In genomic region chr3:86038648-86039047, GRCm38 (mm10) we compare ENCODE assay signal across 11 mouse cellular contexts. TPM values are rescaled to one million over a fixed set of nuclear protein-coding genes. Genes with fewer than 3 reads are reported as not detected.
DNase-seq lines count a peak whose midpoint lies in the region; ATAC-seq and TF ChIP-seq lines count a peak whose summit lies in the region.
"Had no signal": no experiment of that assay in that cellular context is flagged by ENCODE, and none has a peak within 500 bp of the region (broad histone marks: within the 10 kb centered on the region; RNA-seq: fewer than 3 reads in every experiment).

No protein-coding gene starts in this region.

- 0 out of 2 replicates have a peak overlapping the region, but pooled peaks have one; percentile 22 for H3K9ac ChIP-seq in forebrain, postnatal 0 days
- no peak overlapping the region for H3K9ac ChIP-seq in heart, embryonic 14.5 days (ENCODE audit: low read length)

- no peak for TF ChIP-seq CTCF in forebrain, postnatal 0 days (IDR thresholded peaks at IDR 0.05; ENCODE audit: low read depth)

- no peak for DNase-seq in forebrain, postnatal 0 days
- DNase-seq in forebrain, embryonic 10.5 days (ENCODE audit: extremely low spot score, low spot score), result no peak
- DNase-seq in lung, adult 18-20 months, result peak; percentile 36 to 53
- DNase-seq in spleen, postnatal 14 days (ENCODE audit: low spot score in 2 of 2), result no peak
- no peak for DNase-seq in right cerebral cortex, adult 18-20 months
- no peak for DNase-seq in thymus, postnatal 10 days (ENCODE audit: low spot score in 2 of 2)

- no peak overlapping the region; the same call in 1 of the 2 replicates for H3K4me2 ChIP-seq in forebrain, postnatal 0 days (ENCODE audit: low read depth)
- peak overlapping the region; percentile 31 for H3K4me2 ChIP-seq in heart, embryonic 14.5 days (ENCODE audit: low read length)

- ATAC-seq in forebrain, postnatal 0 days, result no peak
- ATAC-seq in heart, embryonic 14.5 days (ENCODE audit: insufficient number of reproducible peaks, insufficient read depth, low FRiP score, low read depth), result no peak

- no peaks in the 10 kb centered on the region for H3K9me3 ChIP-seq in forebrain, postnatal 0 days (ENCODE audit: low read length)
- no peaks in the 10 kb centered on the region for H3K9me3 ChIP-seq in forebrain, embryonic 10.5 days
- H3K9me3 ChIP-seq in heart, embryonic 14.5 days (ENCODE audit: control insufficient read depth, low read length), result no peaks in the 10 kb centered on the region

- 54% methylated on average over 3 of the region's 3 CpGs for WGBS in forebrain, postnatal 0 days
- WGBS in forebrain, embryonic 10.5 days, result 59% methylated on average over 3 of the region's 3 CpGs
- WGBS in heart, embryonic 14.5 days, result 26% methylated on average over 3 of the region's 3 CpGs

- peak overlapping the region; percentile 74 for H3K27ac ChIP-seq in forebrain, postnatal 0 days (ENCODE audit: low read depth, low read length)
- H3K27ac ChIP-seq in forebrain, embryonic 10.5 days, result no peak overlapping the region
- peak overlapping the region; percentile 25 for H3K27ac ChIP-seq in brown adipose tissue, adult 24 weeks (replicated peaks; ENCODE audit: low read depth, low read length)
- H3K27ac ChIP-seq in heart, embryonic 14.5 days (replicated peaks in 1 of 2; ENCODE audit: control insufficient read depth in 1 of 2, insufficient read depth in 1 of 2, low read depth in 2 of 2, low read length in 2 of 2), result peak overlapping the region; percentile 48 to 74; a peak in 3 of 4 replicates

- H3K36me3 ChIP-seq in forebrain, postnatal 0 days (ENCODE audit: insufficient read depth), result no peaks in the 10 kb centered on the region
- peaks cover 9% of the 10 kb centered on the region for H3K36me3 ChIP-seq in forebrain, embryonic 10.5 days (replicated peaks)
- H3K36me3 ChIP-seq in heart, embryonic 14.5 days (ENCODE audit: control insufficient read depth, insufficient read depth, low read length), result no peaks in the 10 kb centered on the region

- H3K4me3 ChIP-seq in forebrain, postnatal 0 days (ENCODE audit: low read depth, low read length), result no peak overlapping the region
- no peak overlapping the region for H3K4me3 ChIP-seq in forebrain, embryonic 10.5 days
- peak overlapping the region; percentile 33 for H3K4me3 ChIP-seq in brown adipose tissue, adult 24 weeks (ENCODE audit: insufficient read depth, low read depth, low read length)
- no peak overlapping the region for H3K4me3 ChIP-seq in heart, embryonic 14.5 days (ENCODE audit: control insufficient read depth in 1 of 2, insufficient read depth in 1 of 2, low read depth in 1 of 2, low read length in 2 of 2)

- no peaks in the 10 kb centered on the region for H3K27me3 ChIP-seq in forebrain, postnatal 0 days (ENCODE audit: insufficient read depth, low read length)
- no peaks in the 10 kb centered on the region for H3K27me3 ChIP-seq in forebrain, embryonic 10.5 days (ENCODE audit: poor library complexity, severe bottlenecking)
- no peaks in the 10 kb centered on the region for H3K27me3 ChIP-seq in heart, embryonic 14.5 days (ENCODE audit: control insufficient read depth, insufficient read depth, low read length)

- H3K4me1 ChIP-seq in forebrain, postnatal 0 days (ENCODE audit: insufficient read depth), result peaks cover 14% of the 10 kb centered on the region
- peaks cover 4% of the 10 kb centered on the region; the same call in 1 of the 2 replicates for H3K4me1 ChIP-seq in forebrain, embryonic 10.5 days
- peaks cover 7% of the 10 kb centered on the region for H3K4me1 ChIP-seq in brown adipose tissue, adult 24 weeks (ENCODE audit: control insufficient read depth, insufficient read depth, insufficient read length, low read length)
- H3K4me1 ChIP-seq in heart, embryonic 14.5 days (ENCODE audit: control insufficient read depth in 2 of 2, insufficient read depth in 2 of 2, low read length in 2 of 2), result peaks cover 10 to 18% of the 10 kb centered on the region in 2 experiments

RNA-seq across cellular contexts. Expression of gene Prss48, which starts 36.4 kb away (rescaled TPM):
- not detected in 2 replicates for total RNA-seq in forebrain, postnatal 0 days (2014; rRNA removed)
- not detected in 2 replicates for polyA plus RNA-seq in forebrain, postnatal 0 days (2015; fragmentation: Nextera tagmentation; extraction: Ambion mirVana)
- 0.16 TPM in 1 of 2 replicates, not detected in the other for polyA plus RNA-seq in forebrain, embryonic 10.5 days (2016; fragmentation: Nextera tagmentation; extraction: Ambion mirVana)
- polyA plus RNA-seq in brown adipose tissue, adult 24 weeks (2012; ENCODE audit: insufficient read depth, insufficient read length, missing spikeins), result not detected in 2 replicates
- not detected in 2 replicates for polyA plus RNA-seq in heart, embryonic 14.5 days (2014; fragmentation: Nextera tagmentation; extraction: Ambion mirVana)
- polyA plus RNA-seq: brain, embryonic 14.5 days; large intestine, adult 2 months; neural tube, embryonic 14.5 days had no signal

Comparison
In these comparisons a context has a peak if more than half of its experiments do, and no peak if none do; other contexts are left out.
1. DNase-seq: peak in lung, adult 18-20 months (2 of 2); none in forebrain, postnatal 0 days (single experiment), forebrain, embryonic 10.5 days (single experiment), spleen, postnatal 14 days (0 of 2), right cerebral cortex, adult 18-20 months (single experiment) and thymus, postnatal 10 days (0 of 2).